Mouse (Mus musculus): Measurements from ENCODE around the gene Cnpy1. TPM values are rescaled to one million over a fixed set of nuclear protein-coding genes. Genes with fewer than 3 reads are reported as not detected.

Gene Cnpy1
- polyA plus RNA-seq, 1 experiment = not detected

DNA sequence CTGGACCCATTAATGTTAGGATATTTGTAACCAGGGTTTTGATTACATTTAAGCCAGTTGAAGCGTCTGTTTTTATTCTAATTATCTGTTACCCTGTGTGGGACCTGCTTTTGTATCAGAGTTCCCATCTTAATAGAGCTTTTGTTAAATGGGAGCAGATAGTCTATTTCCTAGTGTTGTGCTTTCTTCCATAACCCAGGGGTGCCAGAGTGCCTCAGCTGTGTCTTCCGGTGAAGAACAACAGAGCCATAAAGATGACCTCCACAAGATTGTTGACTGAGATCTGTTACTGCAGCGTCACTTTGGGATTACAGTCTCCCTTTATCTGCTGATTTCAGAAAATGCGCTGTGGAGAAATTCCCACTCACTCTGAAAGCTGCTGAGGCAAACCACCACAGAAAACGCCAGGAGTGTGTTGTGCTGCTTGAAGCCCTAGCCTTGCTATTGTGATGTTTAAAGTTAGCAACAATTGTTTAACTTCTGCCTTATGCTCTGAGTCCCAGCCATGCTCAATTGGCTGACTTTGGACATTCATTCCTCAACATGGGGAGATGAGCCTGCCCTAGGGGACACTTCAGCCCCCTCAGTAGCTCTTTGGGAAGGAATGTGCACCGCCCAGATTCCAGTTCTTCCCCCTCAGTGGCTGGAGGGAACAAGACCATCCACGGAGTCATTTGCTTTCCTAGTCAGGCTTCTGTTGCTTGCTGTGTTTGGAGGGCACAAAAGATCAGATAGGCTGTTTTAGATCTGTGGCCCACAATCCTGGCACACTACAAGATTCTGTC is 46.3 kb downstream of the Cnpy1 start:
- WGBS = 40% methylated on average over 7 of the region's 7 CpGs
- Histone ChIP-seq H3K27ac (ENCODE audit: control insufficient read depth, insufficient read depth, low read depth, low read length, poor library complexity) (no peak overlapping the region), H3K4me3 (replicated peaks; ENCODE audit: control insufficient read depth, low read depth, low read length) (no peak overlapping the region), H3K4me1 (ENCODE audit: control insufficient read depth, insufficient read depth, low read length) (no peaks in the 10 kb centered on the region; the same call in 1 of the 2 replicates)
- no peak for TF ChIP-seq POLR2A (IDR thresholded peaks at IDR 0.05; ENCODE audit: borderline replicate concordance, control insufficient read depth, low read depth, low read length)
- no peak for TF ChIP-seq CTCF (IDR thresholded peaks at IDR 0.05; ENCODE audit: control insufficient read depth, insufficient read depth, low read length)

DNA sequence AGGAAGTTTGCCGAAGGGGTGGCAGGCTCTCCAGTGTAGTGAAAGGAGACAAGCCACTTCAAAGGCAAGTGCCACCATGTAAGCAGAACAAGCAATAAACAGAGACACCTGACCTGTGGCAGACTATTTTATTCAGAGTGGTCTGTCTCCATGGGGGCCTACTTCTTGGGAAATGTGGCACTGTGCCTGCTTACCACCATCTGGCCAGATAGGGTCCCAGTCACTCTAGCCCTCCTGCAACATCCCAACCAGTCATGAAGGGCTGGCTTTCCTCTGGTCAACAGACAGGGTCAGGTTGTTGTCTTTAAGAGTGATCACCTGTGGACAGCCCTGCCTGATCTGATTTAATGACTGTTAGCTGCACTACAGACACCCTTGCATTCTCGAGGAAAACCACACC is 50.1 kb downstream of the Cnpy1 start:
- Histone ChIP-seq H3K4me3 (replicated peaks; ENCODE audit: control insufficient read depth, low read depth, low read length) (no peak overlapping the region), H3K27ac (ENCODE audit: control insufficient read depth, insufficient read depth, low read depth, low read length, poor library complexity) (no peak overlapping the region), H3K4me1 (ENCODE audit: control insufficient read depth, insufficient read depth, low read length) (no peaks in the 10 kb centered on the region; the same call in 1 of the 2 replicates)
- 39% methylated on average over 2 of the region's 2 CpGs for WGBS
- TF ChIP-seq POLR2A (IDR thresholded peaks at IDR 0.05; ENCODE audit: borderline replicate concordance, control insufficient read depth, low read depth, low read length) (no peak), CTCF (IDR thresholded peaks at IDR 0.05; ENCODE audit: control insufficient read depth, insufficient read depth, low read length) (no peak)

DNA sequence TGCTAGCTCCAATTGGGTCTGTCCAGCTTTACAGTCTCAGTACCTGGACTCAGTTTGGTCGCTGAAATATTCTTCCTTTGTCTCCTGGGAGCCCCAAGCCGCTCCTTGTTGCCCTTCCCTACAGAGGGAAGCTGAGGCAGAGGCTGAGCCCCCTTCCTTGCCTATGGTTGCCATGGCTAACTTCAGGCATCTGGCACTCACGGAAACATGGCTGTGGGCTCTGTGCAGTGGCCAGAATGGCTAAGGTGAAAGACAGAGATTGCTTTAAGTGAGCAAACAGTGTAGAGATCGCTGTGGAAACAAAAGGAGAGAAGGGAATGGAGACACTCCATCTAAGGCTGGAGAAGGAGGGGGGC is 53.5 kb downstream of the Cnpy1 start:
- 62% methylated on average over 4 of the region's 4 CpGs for WGBS

DNA sequence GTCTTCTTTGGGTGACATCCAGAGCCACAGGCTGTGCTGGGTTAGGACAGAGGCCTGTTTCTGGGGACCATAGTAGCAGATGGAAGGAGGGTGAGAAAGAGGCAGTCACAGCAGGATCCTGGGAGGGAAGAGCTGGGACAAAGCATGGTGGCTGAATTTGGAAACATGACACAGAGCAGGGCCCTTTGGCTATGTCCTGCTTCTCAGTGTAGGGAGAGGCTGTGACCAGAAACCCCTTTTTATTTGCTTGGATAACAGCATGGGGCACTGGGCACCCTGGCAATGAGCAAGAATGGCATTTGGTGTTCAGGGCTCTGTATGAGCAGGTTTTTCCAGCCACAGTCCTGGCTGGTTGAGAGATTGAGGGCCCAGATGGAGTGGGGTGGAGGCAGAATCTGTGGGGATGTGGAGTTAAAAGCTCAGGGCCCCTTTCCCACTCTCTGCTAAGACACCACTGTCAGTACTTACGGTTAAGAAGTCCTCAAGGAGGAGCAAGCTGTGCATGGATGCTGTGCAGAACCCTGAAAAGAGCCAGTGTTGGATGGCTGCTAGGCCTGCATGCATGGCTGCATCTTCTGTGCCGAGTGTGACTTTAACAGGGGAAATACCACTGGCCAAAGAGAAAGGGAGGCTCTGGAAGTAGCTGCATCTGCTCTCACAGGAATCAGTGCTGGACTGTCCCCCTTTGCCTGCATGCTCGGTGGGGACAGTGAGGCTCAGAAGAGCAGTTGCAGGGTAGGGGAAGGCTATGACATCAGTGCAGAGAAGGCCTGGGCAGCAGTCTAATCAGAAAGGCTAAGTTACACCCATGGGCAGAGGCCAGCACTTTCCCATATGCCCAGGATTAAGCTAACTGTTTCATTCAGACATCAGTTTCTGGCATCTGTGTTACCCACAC is 54.2 kb downstream of the Cnpy1 start:
- WGBS = 61% methylated on average over 3 of the region's 3 CpGs
- Histone ChIP-seq H3K27ac (ENCODE audit: control insufficient read depth, insufficient read depth, low read depth, low read length, poor library complexity) (no peak overlapping the region), H3K4me3 (replicated peaks; ENCODE audit: control insufficient read depth, low read depth, low read length) (no peak overlapping the region), H3K4me1 (ENCODE audit: control insufficient read depth, insufficient read depth, low read length) (no peaks in the 10 kb centered on the region)
- no peak for TF ChIP-seq POLR2A (IDR thresholded peaks at IDR 0.05; ENCODE audit: borderline replicate concordance, control insufficient read depth, low read depth, low read length)
- no peak for TF ChIP-seq CTCF (IDR thresholded peaks at IDR 0.05; ENCODE audit: control insufficient read depth, insufficient read depth, low read length)

More for the DNA sequence above, 53.5 kb downstream of the Cnpy1 start:
- H3K4me3 ChIP-seq (replicated peaks; ENCODE audit: control insufficient read depth, low read depth, low read length) = no peak overlapping the region
- TF ChIP-seq CTCF (IDR thresholded peaks at IDR 0.05; ENCODE audit: control insufficient read depth, insufficient read depth, low read length) (no peak), POLR2A (IDR thresholded peaks at IDR 0.05; ENCODE audit: borderline replicate concordance, control insufficient read depth, low read depth, low read length) (no peak)
- H3K4me1 ChIP-seq (ENCODE audit: control insufficient read depth, insufficient read depth, low read length) = no peaks in the 10 kb centered on the region
- H3K27ac ChIP-seq (ENCODE audit: control insufficient read depth, insufficient read depth, low read depth, low read length, poor library complexity) = no peak overlapping the region

DNA sequence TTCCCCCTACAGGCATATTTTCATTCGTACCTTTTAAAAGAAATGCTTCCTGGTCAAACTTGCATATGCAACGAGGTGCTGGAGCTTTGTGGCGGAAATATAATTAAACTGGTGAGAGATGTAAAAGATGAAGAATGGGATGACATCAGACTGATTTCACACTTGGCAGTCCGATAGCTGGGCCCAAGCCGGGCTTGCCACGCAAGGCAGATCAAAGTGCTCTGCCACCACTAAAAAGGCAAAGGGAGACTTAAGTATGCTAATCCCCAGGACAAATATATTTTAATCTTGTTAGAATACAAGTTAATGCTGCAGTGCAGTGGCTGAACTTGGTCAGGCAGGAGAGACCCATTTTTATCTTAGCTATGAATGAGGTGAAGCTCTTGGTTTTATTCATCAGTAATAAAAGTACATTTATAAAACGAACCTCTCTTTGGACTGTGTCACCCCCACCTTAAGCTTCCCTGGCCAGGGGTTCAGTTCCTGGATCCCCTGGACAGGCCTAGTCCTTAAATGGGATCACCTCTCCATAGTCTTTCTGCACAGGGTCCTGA is 66.3 kb downstream of the Cnpy1 start:
- 59% methylated on average over 7 of the region's 7 CpGs for WGBS
- TF ChIP-seq CTCF (IDR thresholded peaks at IDR 0.05; ENCODE audit: control insufficient read depth, insufficient read depth, low read length) (no peak), POLR2A (IDR thresholded peaks at IDR 0.05; ENCODE audit: borderline replicate concordance, control insufficient read depth, low read depth, low read length) (no peak)
- H3K27ac ChIP-seq (ENCODE audit: control insufficient read depth, insufficient read depth, low read depth, low read length, poor library complexity) = no peak overlapping the region
- no peak overlapping the region for H3K4me3 ChIP-seq (replicated peaks; ENCODE audit: control insufficient read depth, low read depth, low read length)
- no peaks in the 10 kb centered on the region for H3K4me1 ChIP-seq (ENCODE audit: control insufficient read depth, insufficient read depth, low read length)

DNA sequence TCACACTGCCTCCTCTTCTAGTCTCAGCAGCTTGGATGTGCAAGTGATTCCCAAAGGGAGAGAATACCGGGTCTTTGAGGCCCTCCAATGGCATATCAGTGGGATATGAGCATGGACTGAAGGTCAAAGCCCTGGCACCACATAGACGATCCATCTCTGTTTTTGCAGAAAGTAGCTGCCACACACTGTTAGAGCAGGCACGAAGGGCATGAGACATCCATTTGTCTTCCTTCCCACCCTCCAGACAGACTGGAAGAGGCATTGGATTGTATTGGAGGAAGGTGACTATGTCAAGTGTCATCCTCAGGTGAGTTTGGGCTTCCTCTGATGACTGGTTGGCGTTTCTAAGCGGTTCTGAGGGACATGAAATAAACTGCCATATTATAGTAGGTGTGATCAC is 67.3 kb downstream of the Cnpy1 start:
- H3K27ac ChIP-seq (ENCODE audit: control insufficient read depth, insufficient read depth, low read depth, low read length, poor library complexity) = no peak overlapping the region
- no peaks in the 10 kb centered on the region for H3K4me1 ChIP-seq (ENCODE audit: control insufficient read depth, insufficient read depth, low read length)
- TF ChIP-seq CTCF (IDR thresholded peaks at IDR 0.05; ENCODE audit: control insufficient read depth, insufficient read depth, low read length) = no peak
- no peak overlapping the region for H3K4me3 ChIP-seq (replicated peaks; ENCODE audit: control insufficient read depth, low read depth, low read length)
- 26% methylated on average over 5 of the region's 5 CpGs for WGBS

DNA sequence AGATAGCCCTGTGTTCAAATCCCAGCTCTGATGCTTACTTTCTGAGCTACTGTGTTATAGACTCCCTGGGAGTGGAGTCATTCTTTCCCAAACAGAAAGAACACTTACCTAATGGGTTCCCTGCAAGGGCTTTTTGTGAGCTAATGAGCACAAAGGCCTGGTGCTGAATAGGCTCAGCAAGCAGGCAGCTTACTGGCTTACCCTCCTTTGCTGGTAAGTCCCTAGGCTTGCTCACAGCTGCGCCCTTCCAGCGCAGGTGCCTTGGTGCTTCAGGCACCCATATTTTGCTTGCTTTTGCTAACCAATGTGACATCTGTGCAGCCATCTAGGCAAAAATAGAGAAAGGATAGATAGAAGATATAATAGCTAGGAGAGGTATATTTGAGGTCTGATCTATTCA is 69.0 kb downstream of the Cnpy1 start:
- TF ChIP-seq CTCF (IDR thresholded peaks at IDR 0.05; ENCODE audit: control insufficient read depth, insufficient read depth, low read length) (no peak), POLR2A (IDR thresholded peaks at IDR 0.05; ENCODE audit: borderline replicate concordance, control insufficient read depth, low read depth, low read length) (no peak)
- WGBS = 16% methylated on average over 2 of the region's 2 CpGs
- Histone ChIP-seq H3K4me3 (replicated peaks; ENCODE audit: control insufficient read depth, low read depth, low read length) (no peak overlapping the region), H3K4me1 (ENCODE audit: control insufficient read depth, insufficient read depth, low read length) (no peaks in the 10 kb centered on the region), H3K27ac (ENCODE audit: control insufficient read depth, insufficient read depth, low read depth, low read length, poor library complexity) (no peak overlapping the region)

DNA sequence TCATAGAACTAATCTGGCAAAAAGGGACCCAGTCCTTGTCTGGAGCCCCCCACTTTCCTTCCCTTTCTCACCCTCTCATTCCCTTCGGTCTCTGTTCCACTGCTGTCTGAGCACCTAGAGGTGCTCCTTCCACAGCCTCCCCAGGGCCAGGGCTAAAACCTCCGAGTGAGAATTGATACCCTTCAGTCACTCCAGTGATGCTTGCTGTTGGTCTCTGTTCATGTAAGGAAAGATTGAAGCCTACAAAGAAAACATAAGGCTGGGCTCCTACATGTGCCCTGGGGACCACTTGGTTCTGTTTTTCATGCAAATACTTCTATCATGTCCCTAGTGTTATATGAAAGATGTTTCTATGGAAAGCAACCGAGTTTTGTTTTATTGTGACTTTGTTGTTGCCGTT is 69.6 kb downstream of the Cnpy1 start:
- TF ChIP-seq CTCF (IDR thresholded peaks at IDR 0.05; ENCODE audit: control insufficient read depth, insufficient read depth, low read length) (no peak), POLR2A (IDR thresholded peaks at IDR 0.05; ENCODE audit: borderline replicate concordance, control insufficient read depth, low read depth, low read length) (no peak)
- Histone ChIP-seq H3K4me1 (ENCODE audit: control insufficient read depth, insufficient read depth, low read length) (no peaks in the 10 kb centered on the region), H3K4me3 (replicated peaks; ENCODE audit: control insufficient read depth, low read depth, low read length) (no peak overlapping the region), H3K27ac (ENCODE audit: control insufficient read depth, insufficient read depth, low read depth, low read length, poor library complexity) (no peak overlapping the region)
- WGBS = 7% methylated on average over 4 of the region's 4 CpGs

Measured in bone marrow, adult 2 months (tissue).